Mouse (Mus musculus) ovary, postnatal 10 days (tissue): ENCODE measurements around the gene Tspan9.

ENCODE experiments used
- DNase-seq: peaks from one replicate; pipeline ENCODE4 v3.0.0; 2022; ENCODE audit warnings: low spot score

Tspan9 gene

GRCm38 (mm10) chr6:128103874-128104273 lies 39.5 kb downstream of the Tspan9 start:
- DNase-seq: no peak

GRCm38 (mm10) chr6:128102296-128102999 lies 40.9 kb downstream of the Tspan9 start:
- no peak for DNase-seq

- no peak for DNase-seq
Observed at GRCm38 (mm10) chr6:128099871-128100270, 43.5 kb downstream of the Tspan9 start.

GRCm38 (mm10) chr6:128099190-128099589 lies 44.2 kb downstream of the Tspan9 start:
- no peak for DNase-seq

GRCm38 (mm10) chr6:128096521-128096920 lies 46.9 kb downstream of the Tspan9 start:
- no peak for DNase-seq

- no peak for DNase-seq
Observed at GRCm38 (mm10) chr6:128095906-128096305, 47.5 kb downstream of the Tspan9 start.

GRCm38 (mm10) chr6:128095131-128095530 lies 48.3 kb downstream of the Tspan9 start:
- DNase-seq: no peak

- no peak for DNase-seq
Observed at GRCm38 (mm10) chr6:128093856-128094628, 49.4 kb downstream of the Tspan9 start.

- DNase-seq: no peak
Observed at GRCm38 (mm10) chr6:128092621-128093020, 50.8 kb downstream of the Tspan9 start.

GRCm38 (mm10) chr6:128091833-128092166 lies 51.6 kb downstream of the Tspan9 start:
- no peak for DNase-seq

GRCm38 (mm10) chr6:128090985-128091832 lies 52.2 kb downstream of the Tspan9 start:
- no peak for DNase-seq

GRCm38 (mm10) chr6:128089770-128090702 lies 53.4 kb downstream of the Tspan9 start:
- no peak for DNase-seq

- no peak for DNase-seq
Observed at GRCm38 (mm10) chr6:128088746-128089523, 54.5 kb downstream of the Tspan9 start.

- DNase-seq: no peak
Observed at GRCm38 (mm10) chr6:128085488-128086066, 57.8 kb downstream of the Tspan9 start.

- DNase-seq: no peak
Observed at GRCm38 (mm10) chr6:128083305-128083704, 60.1 kb downstream of the Tspan9 start.

GRCm38 (mm10) chr6:128081781-128082180 lies 61.6 kb downstream of the Tspan9 start:
- no peak for DNase-seq

GRCm38 (mm10) chr6:128081293-128081692 lies 62.1 kb downstream of the Tspan9 start:
- DNase-seq: no peak

GRCm38 (mm10) chr6:128079576-128080224 lies 63.7 kb downstream of the Tspan9 start:
- DNase-seq: no peak

- no peak for DNase-seq
Observed at GRCm38 (mm10) chr6:128078508-128078907, 64.9 kb downstream of the Tspan9 start.
